Mouse (Mus musculus) hindbrain, postnatal 0 days (tissue): ENCODE measurements around the gene Slc35a1. TPM values are rescaled to one million over a fixed set of nuclear protein-coding genes. Genes with fewer than 3 reads are reported as not detected.

Experiments used
- ATAC-seq: fragments of 200-750 bp; cut with Nextera tagmentation; 2 replicates; pipeline ENCODE4 v1.8.0; 2017; ENCODE audit warnings: mild to moderate bottlenecking, moderate TSS enrichment, moderate library complexity
- DNase-seq: peaks from one replicate; pipeline ENCODE4 v3.0.0-alpha.2; 2015; ENCODE audit warnings: low spot score
- H3K27ac ChIP-seq: fragments of 300-500 bp; sonication (generic); 2 replicates; pipeline ENCODE4 v1.5.1; 2014; ENCODE audit warnings: mild to moderate bottlenecking
- H3K27me3 ChIP-seq: fragments of 300-500 bp; sonication (generic); 2 replicates; pipeline ENCODE4 v1.6.1; 2014; ENCODE audit warnings: low read length, mixed read lengths; ENCODE audit not compliant: insufficient read depth
- H3K36me3 ChIP-seq: fragments of 300-500 bp; sonication (generic); 2 replicates; pipeline ENCODE4 v1.6.1; 2014; ENCODE audit warnings: low read length, mixed read lengths; ENCODE audit not compliant: insufficient read depth
- H3K4me1 ChIP-seq: fragments of 300-500 bp; sonication (generic); 2 replicates; pipeline ENCODE4 v1.6.1; 2014; ENCODE audit warnings: antibody characterized with exemption, low read length, mixed read lengths; ENCODE audit not compliant: insufficient read depth
- H3K4me2 ChIP-seq: fragments of 300-500 bp; sonication (generic); 2 replicates; pipeline ENCODE4 v1.6.1; 2014; ENCODE audit warnings: low read depth, mild to moderate bottlenecking, low read length, moderate library complexity, mixed read lengths
- H3K4me3 ChIP-seq: fragments of 300-500 bp; sonication (generic); 2 replicates; pipeline ENCODE4 v1.5.1; 2014; ENCODE audit warnings: low read length
- H3K9ac ChIP-seq: fragments of 300-500 bp; sonication (generic); replicated peaks from 2 replicates; pipeline ENCODE4 v1.6.1; 2014; ENCODE audit warnings: mild to moderate bottlenecking, low read length, moderate library complexity, mixed read lengths
- H3K9me3 ChIP-seq: fragments of 300-500 bp; sonication (generic); 2 replicates; pipeline ENCODE4 v1.6.1; 2016; ENCODE audit warnings: low read length, mixed read lengths
- CTCF ChIP-seq: IDR thresholded peaks from 2 replicates; pipeline ENCODE4 v1.5.1; 2016; ENCODE audit warnings: antibody characterized with exemption, control low read depth, low read depth
- WGBS: fragments of 180-500 bp; shearing (Covaris S2); extraction: QIAGEN DNeasy Blood & Tissue Kit; methylation state at CpG from one replicate; pipeline ENCODE4 v1.1.7; 2014; 5-methylcytosine and 5-hydroxymethylcytosine counted together
- polyA plus RNA-seq: library from polyadenylated mRNA; unstranded; fragments of >200 nt; fragmentation: Nextera tagmentation; extraction: Ambion mirVana; gene quantifications from 2 replicates; pipeline ENCODE4 v1.2.1, GENCODE M21; 2015
- total RNA-seq: library from RNA; depleted of rRNA; stranded (reverse); fragments of >200 nt; gene quantifications from 2 replicates; pipeline ENCODE4 v1.2.3, GENCODE M21; 2014

The Slc35a1 gene
- total and polyA plus RNA-seq, 2 experiments from 2014 or later = 22.2 to 34.0 TPM

DNA sequence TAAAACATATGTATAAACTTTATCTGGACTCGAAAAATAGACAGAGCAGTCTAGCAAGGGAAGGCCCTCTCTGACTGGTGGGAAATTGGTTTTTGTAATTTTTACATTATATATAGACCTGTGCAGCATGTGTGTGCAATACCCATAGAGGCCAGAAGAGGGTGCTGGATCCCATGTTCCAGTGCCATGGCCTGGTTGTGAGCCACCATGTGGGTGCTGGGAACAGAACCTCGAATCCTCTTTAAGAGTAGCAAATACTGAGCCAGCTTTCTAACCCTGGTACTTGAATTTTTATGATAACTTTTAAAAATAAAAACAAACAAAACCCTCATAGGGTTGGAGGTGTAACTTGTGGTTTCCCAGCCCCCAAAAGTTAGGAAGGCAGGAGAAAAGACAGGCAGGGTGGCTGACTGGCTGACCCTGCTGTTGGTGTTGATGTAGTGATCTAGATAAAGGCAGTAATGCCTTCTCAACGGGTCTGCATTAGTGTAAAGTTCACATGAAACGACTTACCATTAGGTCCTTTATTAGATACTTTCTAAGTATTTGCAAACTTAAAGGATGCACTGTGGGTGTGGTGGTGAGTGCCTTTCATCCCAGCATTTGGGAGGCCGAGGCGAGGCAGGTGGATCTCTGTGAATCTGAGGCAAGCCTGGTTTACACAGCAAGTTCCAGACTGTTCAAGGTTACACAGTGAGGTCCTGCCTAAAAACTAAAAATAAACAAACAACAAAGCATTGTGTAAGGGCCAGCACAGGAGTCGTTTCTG, 33.1 kb upstream of the Slc35a1 start:
- TF ChIP-seq CTCF = peak; percentile 5; the same call in 1 of the 2 replicates
- ATAC-seq = no peak
- WGBS = 92% methylated on average over 7 of the region's 7 CpGs

GRCm38 (mm10) chr4:34719421-34719820, 32.2 kb upstream of the Slc35a1 start:
- no peak for TF ChIP-seq CTCF
- H3K9ac ChIP-seq = no peak overlapping the region
- DNase-seq (no peak), ATAC-seq (no peak)
- no peaks in the 10 kb centered on the region for H3K4me1 ChIP-seq
- H3K9me3 ChIP-seq = peaks cover 6% of the 10 kb centered on the region; the same call in 1 of the 2 replicates
- WGBS = 97% methylated on average over 12 of the region's 12 CpGs
- no peak overlapping the region for H3K4me2 ChIP-seq
- H3K36me3 ChIP-seq = no peaks in the 10 kb centered on the region
- no peak overlapping the region for H3K4me3 ChIP-seq
- no peaks in the 10 kb centered on the region for H3K27me3 ChIP-seq
- no peak overlapping the region for H3K27ac ChIP-seq

More for the DNA sequence above, 33.1 kb upstream of the Slc35a1 start:
- Histone ChIP-seq H3K27ac (no peak overlapping the region), H3K4me1 (no peaks in the 10 kb centered on the region), H3K9ac (no peak overlapping the region), H3K4me2 (no peak overlapping the region), H3K27me3 (no peaks in the 10 kb centered on the region), H3K9me3 (peaks cover 6% of the 10 kb centered on the region; the same call in 1 of the 2 replicates), H3K4me3 (no peak overlapping the region), H3K36me3 (no peaks in the 10 kb centered on the region)
- no peak for DNase-seq

DNA sequence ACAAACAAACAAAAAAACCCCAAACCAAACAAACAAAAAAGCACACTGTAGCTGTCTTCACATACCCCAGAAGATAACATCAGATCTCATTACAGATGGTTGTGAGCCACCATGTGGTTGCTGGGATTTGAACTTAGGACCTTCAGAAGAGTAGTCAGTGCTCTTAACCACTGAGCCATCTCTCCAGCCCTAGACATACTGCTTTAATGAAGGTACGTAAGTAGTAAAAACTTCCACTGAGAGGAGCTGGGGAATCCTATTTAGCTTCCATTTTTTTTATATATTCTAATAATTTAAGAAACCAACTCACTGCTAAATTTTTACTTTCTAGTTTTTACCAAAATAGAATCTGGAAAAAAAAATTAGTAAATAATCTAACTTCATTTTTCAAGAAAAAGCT, 27.8 kb upstream of the Slc35a1 start:
- Histone ChIP-seq H3K27ac (no peak overlapping the region), H3K9me3 (no peaks in the 10 kb centered on the region), H3K4me2 (no peak overlapping the region), H3K27me3 (no peaks in the 10 kb centered on the region), H3K4me1 (no peaks in the 10 kb centered on the region), H3K4me3 (no peak overlapping the region), H3K9ac (no peak overlapping the region), H3K36me3 (no peaks in the 10 kb centered on the region)
- WGBS = 98% methylated on average over 1 of the region's 1 CpGs
- no peak for TF ChIP-seq CTCF
- no peak for ATAC-seq
- no peak for DNase-seq

- Histone ChIP-seq H3K9ac (no peak overlapping the region), H3K4me1 (no peaks in the 10 kb centered on the region), H3K4me3 (no peak overlapping the region), H3K36me3 (no peaks in the 10 kb centered on the region), H3K27ac (no peak overlapping the region), H3K4me2 (no peak overlapping the region), H3K27me3 (no peaks in the 10 kb centered on the region), H3K9me3 (no peaks in the 10 kb centered on the region)
- ATAC-seq (no peak), DNase-seq (no peak)
- no peak for TF ChIP-seq CTCF
- 78% methylated on average over 3 of the region's 3 CpGs for WGBS
These were observed 20.9 kb upstream of the Slc35a1 start for GRCm38 (mm10) chr4:34708127-34708526.

DNA sequence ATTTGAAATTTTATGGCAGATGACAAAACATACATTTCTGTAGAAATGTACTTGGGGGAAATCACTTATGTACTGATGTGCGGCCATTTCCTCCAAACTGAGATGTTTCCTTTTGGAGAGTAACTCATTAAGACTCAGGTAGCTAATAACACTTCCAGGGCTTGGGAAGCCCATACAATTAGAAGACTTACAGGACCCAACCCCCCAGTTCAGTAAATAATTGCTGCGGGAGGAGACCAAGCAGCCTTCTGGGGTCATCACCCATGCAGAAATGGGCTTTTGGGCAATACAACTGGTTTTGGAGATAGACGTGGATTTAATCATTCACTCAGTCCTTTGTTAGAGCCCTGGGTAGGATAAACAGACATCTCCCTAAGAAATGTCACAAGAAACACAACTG, 20.0 kb upstream of the Slc35a1 start:
- TF ChIP-seq CTCF = no peak
- H3K36me3 ChIP-seq = no peaks in the 10 kb centered on the region
- no peak overlapping the region for H3K4me2 ChIP-seq
- WGBS = 70% methylated on average over 3 of the region's 3 CpGs
- H3K9ac ChIP-seq = no peak overlapping the region
- H3K9me3 ChIP-seq = no peaks in the 10 kb centered on the region
- no peak overlapping the region for H3K4me3 ChIP-seq
- ATAC-seq (no peak), DNase-seq (no peak)
- H3K4me1 ChIP-seq = no peaks in the 10 kb centered on the region
- no peak overlapping the region for H3K27ac ChIP-seq
- no peaks in the 10 kb centered on the region for H3K27me3 ChIP-seq

- 73% methylated on average over 4 of the region's 4 CpGs for WGBS
- DNase-seq (no peak), ATAC-seq (no peak)
- Histone ChIP-seq H3K27ac (no peak overlapping the region), H3K4me1 (no peaks in the 10 kb centered on the region), H3K27me3 (no peaks in the 10 kb centered on the region), H3K9ac (no peak overlapping the region), H3K4me2 (no peak overlapping the region), H3K4me3 (no peak overlapping the region), H3K36me3 (no peaks in the 10 kb centered on the region), H3K9me3 (no peaks in the 10 kb centered on the region)
- no peak for TF ChIP-seq CTCF
These were observed 15.8 kb upstream of the Slc35a1 start for GRCm38 (mm10) chr4:34703029-34703428.

DNA sequence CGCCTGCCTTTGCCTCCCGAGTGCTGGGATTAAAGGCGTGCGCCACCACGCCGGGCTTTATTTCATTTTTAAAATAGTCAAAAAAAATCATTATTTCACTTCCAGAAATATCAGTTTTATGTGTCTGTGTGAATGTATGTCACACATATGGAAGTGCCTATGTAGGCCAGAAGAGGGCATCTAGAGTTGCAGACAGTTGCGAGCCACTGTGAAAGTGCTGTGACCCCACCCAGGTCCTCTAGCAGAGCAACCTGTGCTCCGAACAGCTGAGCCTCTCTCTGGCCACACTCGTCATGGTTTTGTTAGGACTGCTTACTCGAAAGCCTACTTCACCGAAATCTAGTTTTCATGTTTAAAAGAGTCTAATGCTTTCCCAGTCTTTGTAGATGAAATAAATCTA, 15.0 kb upstream of the Slc35a1 start:
- Histone ChIP-seq H3K27ac (no peak overlapping the region), H3K9ac (no peak overlapping the region), H3K27me3 (no peaks in the 10 kb centered on the region), H3K4me1 (no peaks in the 10 kb centered on the region), H3K36me3 (no peaks in the 10 kb centered on the region), H3K4me3 (no peak overlapping the region), H3K4me2 (no peak overlapping the region), H3K9me3 (no peaks in the 10 kb centered on the region)
- TF ChIP-seq CTCF = no peak
- DNase-seq (no peak), ATAC-seq (no peak)
- WGBS = 97% methylated on average over 11 of the region's 11 CpGs
